Mouse (Mus musculus): ENCODE data around the gene Ncoa1.

GRCm38 (mm10) chr12:4252742-4253655 lies 224.0 kb downstream of the Ncoa1 start:
- TF ChIP-seq POLR2A (IDR thresholded peaks at IDR 0.05; ENCODE audit: insufficient read depth, low read depth, low read length) = no peak
- no peak for TF ChIP-seq CTCF (IDR thresholded peaks at IDR 0.05)

All from heart, adult 2 months (tissue).